Mouse (Mus musculus) G1E-ER4 (cell line): Measurements from ENCODE around the gene Mical2. TPM values are rescaled to one million over a fixed set of nuclear protein-coding genes. Genes with fewer than 3 reads are reported as not detected.

Experiments
- GATA1 ChIP-seq: IDR thresholded peaks from one replicate; pipeline ENCODE4 v1.8.0; 2012; ENCODE audit warnings: low read length, inconsistent platforms
- polyA plus RNA-seq: library from polyadenylated mRNA; stranded (reverse); fragments of >175 nt; gene quantifications from 2 replicates; pipeline ENCODE4 v1.2.3, GENCODE M21; 2012

The Mical2 gene
- polyA plus RNA-seq, 1 experiment: not detected

GRCm38 (mm10) chr7:112330935-112331334 lies 105.3 kb downstream of the Mical2 start:
- no peak for TF ChIP-seq GATA1

DNA sequence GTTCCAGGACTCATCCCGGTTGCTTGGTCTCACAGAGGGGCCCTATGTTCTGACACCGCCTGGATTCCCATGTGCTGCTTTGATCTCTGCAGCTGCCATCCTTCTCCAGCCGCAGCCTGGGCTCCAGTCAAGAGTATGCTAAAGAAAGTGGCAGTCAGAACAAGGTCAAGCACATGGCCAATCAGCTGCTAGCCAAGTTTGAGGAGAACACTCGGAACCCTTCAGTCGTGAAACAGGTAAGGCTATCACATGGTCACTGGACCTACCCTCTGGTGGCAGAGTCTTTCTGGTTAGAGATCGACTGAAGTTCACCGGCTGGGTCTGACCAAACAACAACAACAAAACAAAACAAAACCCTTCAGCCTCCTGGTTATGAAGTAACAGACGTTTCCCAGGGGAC lies 106.1 kb downstream of the Mical2 start:
- TF ChIP-seq GATA1: no peak

GRCm38 (mm10) chr7:112332426-112332825 lies 106.8 kb downstream of the Mical2 start:
- no peak for TF ChIP-seq GATA1

- no peak for TF ChIP-seq GATA1
Observed at GRCm38 (mm10) chr7:112333404-112333803, 107.7 kb downstream of the Mical2 start.

- TF ChIP-seq GATA1: no peak
Observed at GRCm38 (mm10) chr7:112336213-112336631, 110.6 kb downstream of the Mical2 start.

DNA sequence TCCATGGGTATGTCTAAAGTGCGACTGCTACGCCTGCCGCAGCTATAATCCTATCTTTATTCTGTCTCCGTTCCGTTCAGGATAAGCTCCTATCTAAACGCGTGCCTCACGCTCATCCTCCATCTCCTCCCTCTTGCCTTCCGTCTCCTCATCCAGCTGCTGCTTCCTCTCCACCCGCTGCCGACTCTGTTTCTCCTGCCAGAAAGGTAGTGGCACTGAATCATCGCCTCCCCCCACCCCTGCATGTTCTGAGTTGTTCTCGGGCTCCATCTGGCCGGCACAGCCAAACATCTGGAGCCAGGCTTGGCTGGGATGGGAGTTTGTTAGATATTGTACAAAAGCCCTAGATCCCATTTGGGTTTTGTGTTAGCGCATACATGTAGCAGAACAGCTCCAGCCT lies 111.1 kb downstream of the Mical2 start:
- TF ChIP-seq GATA1: no peak

GRCm38 (mm10) chr7:112337736-112338135 lies 112.1 kb downstream of the Mical2 start:
- no peak for TF ChIP-seq GATA1

DNA sequence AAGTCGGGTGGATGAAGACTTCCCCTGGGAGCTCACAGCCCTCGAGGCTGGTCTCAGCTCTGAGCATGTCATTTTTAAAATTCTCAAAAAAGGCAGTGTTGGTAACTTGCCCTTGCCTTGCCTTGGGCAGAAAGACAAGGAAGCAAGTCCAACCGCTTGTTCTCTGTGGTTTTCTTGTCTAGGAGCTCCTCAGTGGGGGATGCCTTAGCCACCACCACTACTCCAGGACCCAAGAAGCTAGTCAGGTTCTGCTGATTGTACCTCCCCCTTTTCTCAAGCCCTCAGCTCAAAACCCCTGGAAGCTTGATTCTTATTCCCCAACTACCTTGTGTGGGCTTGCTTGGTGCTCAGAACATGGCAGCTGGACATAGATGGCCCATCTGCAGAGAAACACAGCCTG lies 115.4 kb downstream of the Mical2 start:
- TF ChIP-seq GATA1: no peak

DNA sequence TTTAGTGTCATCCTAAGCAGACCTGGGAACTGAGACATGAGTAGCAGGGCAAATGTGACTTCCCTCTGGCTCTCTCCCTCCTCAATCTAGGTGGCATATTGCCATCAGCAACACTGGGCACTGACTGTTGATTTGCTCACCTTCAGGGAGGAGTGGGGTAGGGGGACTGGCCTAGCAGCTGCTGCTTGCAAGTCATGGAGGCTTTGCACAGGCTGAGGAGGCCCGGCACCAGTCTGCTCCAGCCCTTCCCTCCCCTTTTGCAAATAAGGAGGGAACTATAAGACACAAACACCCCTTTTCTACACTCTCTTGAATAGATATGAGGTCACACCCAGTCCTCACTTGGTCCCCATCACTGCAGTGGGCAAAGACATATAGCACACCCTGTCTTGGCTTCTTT lies 120.0 kb downstream of the Mical2 start:
- TF ChIP-seq GATA1: no peak

DNA sequence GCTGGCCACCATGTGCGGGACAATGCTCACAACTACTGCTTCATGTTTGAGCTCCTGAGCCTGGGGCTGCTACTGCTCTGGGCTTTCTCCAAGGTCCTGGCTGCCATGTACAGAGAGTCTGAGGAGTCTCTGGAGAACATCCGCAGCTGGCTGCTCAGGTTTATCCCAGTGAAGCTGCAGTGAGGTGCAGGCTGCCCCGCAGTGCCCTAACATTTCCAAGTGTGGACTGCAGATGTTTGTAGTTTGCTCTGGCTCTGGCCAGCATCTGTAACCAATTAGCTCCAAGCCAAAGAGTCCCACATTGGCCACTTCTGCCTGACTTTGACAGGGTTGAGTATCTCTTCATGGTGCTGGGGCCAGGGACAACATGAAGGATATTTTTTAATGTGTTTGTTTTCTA lies 125.9 kb downstream of the Mical2 start:
- TF ChIP-seq GATA1: no peak

DNA sequence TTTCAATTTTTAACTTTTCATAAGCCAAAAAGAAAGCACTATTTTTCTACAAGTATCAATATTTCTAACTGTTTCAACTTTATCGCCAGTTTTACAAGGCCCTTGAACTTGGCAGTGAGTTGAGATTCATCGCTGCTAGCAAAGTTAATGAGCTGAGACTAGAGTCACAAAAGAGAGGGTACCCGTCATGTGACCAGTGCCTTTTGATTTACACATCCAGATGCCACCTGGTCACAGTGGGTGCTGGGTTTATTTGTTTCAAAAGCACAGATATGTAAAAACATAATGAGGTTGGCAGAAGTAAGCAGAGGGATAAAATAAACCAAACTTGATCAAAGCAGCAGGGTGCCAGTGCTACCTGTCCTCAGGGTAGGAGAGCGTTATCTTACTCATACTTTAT lies 126.3 kb downstream of the Mical2 start:
- no peak for TF ChIP-seq GATA1

DNA sequence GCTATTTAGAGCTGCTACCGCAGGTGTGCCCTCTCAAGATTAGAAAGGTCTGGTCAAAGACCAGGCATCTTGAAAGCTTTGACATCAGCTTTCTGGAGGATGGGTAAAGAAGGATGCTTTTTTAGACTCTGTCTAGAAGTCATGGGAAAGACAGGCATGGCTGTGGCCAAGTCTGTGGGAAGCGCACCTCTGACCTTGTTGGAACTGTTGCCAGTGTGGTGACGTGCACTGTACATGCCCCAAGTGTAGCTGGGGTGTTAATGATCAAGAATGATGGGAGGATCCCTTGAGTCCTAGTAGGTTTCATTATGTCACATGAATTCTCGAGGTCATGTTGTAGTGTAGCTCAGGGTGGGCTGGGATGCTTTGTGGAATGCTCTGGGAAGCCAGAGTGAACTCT lies 127.4 kb downstream of the Mical2 start:
- no peak for TF ChIP-seq GATA1

GRCm38 (mm10) chr7:112353939-112354338 lies 128.3 kb downstream of the Mical2 start:
- TF ChIP-seq GATA1: no peak

GRCm38 (mm10) chr7:112354503-112354951 lies 128.9 kb downstream of the Mical2 start:
- TF ChIP-seq GATA1: no peak

DNA sequence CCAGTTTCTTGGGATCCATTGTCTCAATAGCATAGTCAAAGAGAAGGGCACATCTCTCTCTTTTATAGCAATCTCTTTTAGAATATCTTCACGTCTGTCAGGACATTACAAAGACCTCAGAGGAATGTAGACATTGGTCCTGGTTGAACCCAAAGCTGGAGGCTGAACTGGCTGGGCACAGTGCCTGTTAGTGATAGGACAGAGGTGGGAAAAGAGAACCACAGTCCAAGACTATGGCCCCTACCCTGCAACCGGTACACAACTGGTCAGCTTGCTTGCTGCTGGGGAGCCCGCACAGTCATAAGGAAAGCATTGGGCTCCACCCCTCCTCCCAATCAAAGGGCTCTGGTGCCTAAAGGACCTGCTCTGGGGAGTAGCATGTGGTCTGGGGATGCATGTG lies 133.9 kb downstream of the Mical2 start:
- TF ChIP-seq GATA1: no peak

DNA sequence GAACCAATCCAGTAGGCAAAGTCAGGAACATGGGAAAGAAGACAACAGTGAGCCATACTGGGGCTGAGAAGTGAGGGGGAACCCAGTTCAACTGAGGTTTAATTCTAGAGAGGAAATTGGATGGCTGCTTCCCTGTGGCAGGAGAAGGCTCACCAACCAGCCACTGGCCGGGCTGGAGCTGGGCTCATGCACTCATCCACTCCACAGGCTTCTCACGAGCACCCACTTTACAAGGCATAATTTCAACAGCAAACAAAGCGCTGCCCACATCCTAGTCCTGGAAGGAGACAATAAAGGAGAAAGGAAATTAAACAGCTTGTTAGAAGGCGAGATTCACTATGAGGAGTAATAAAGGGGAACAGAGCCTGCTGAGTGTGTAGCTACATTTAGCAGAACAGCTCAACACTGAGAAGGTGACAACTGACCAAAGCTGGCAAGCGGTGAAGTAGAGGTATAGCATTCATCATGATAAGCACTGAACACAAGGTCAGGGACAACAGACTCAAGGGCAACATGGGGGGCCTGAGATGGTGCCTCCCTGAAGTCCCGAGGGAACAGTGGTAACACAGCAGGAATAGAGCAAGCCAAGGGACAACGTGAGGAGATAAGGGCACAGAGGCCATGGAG lies 137.0 kb downstream of the Mical2 start:
- TF ChIP-seq GATA1: no peak

GRCm38 (mm10) chr7:112365864-112366263 lies 140.2 kb downstream of the Mical2 start:
- TF ChIP-seq GATA1: no peak

- no peak for TF ChIP-seq GATA1
Observed at GRCm38 (mm10) chr7:112369046-112369445, 143.4 kb downstream of the Mical2 start.
